Mouse (Mus musculus) neural tube, embryonic 15.5 days (tissue): ENCODE results near the gene Cacna1c. TPM values are rescaled to one million over a fixed set of nuclear protein-coding genes. Genes with fewer than 3 reads are reported as not detected.
A peak's percentile ranks its signal among the peaks of the same experiment; 100 is the strongest.

Experiments used
- ATAC-seq: fragments of 200-750 bp; cut with Nextera tagmentation; 2 replicates; pipeline ENCODE4 v1.8.0; 2017; ENCODE audit warnings: mild to moderate bottlenecking, moderate TSS enrichment, moderate library complexity; ENCODE audit not compliant: low FRiP score
- H3K27ac ChIP-seq: fragments of 300-500 bp; sonication (generic); replicated peaks from 2 replicates; pipeline ENCODE4 v1.5.1; 2015; ENCODE audit warnings: mild to moderate bottlenecking, inconsistent platforms
- H3K27me3 ChIP-seq: fragments of 300-500 bp; sonication (generic); replicated peaks from 2 replicates; pipeline ENCODE4 v1.6.1; 2015; ENCODE audit warnings: inconsistent platforms
- H3K36me3 ChIP-seq: fragments of 300-500 bp; sonication (generic); 2 replicates; pipeline ENCODE4 v1.6.1; 2015; ENCODE audit warnings: inconsistent platforms
- H3K4me1 ChIP-seq: fragments of 300-500 bp; sonication (generic); 2 replicates; pipeline ENCODE4 v1.6.1; 2015; ENCODE audit warnings: inconsistent platforms
- H3K4me2 ChIP-seq: fragments of 300-500 bp; sonication (generic); 2 replicates; pipeline ENCODE4 v1.6.1; 2015; ENCODE audit warnings: inconsistent platforms, mild to moderate bottlenecking, moderate library complexity
- H3K4me3 ChIP-seq: fragments of 300-500 bp; sonication (generic); replicated peaks from 2 replicates; pipeline ENCODE4 v1.5.1; 2015; ENCODE audit warnings: mild to moderate bottlenecking, inconsistent platforms
- H3K9ac ChIP-seq: fragments of 300-500 bp; sonication (generic); replicated peaks from 2 replicates; pipeline ENCODE4 v1.6.1; 2015; ENCODE audit warnings: mild to moderate bottlenecking, inconsistent platforms
- H3K9me3 ChIP-seq: fragments of 300-500 bp; sonication (generic); replicated peaks from 2 replicates; pipeline ENCODE4 v1.6.1; 2016; ENCODE audit warnings: inconsistent platforms
- WGBS: fragments of 180-500 bp; shearing (Covaris S2); methylation state at CpG from one replicate; pipeline ENCODE4 v1.1.7; 2015; ENCODE audit warnings: mixed read lengths; 5-methylcytosine and 5-hydroxymethylcytosine counted together
- polyA plus RNA-seq: library from polyadenylated mRNA; unstranded; fragments of >200 nt; fragmentation: Nextera tagmentation; extraction: Ambion mirVana; gene quantifications from 2 replicates; pipeline ENCODE4 v1.2.1, GENCODE M21; 2015

Gene Cacna1c
- polyA plus RNA-seq, 1 experiment from 2014 or later = 7.4 TPM

- no peak for ATAC-seq
- H3K36me3 ChIP-seq = no peaks in the 10 kb centered on the region
- no peak overlapping the region for H3K27ac ChIP-seq
- whole genome bisulfite sequencing = 82% methylated on average over 7 of the region's 7 CpGs
- H3K4me3 ChIP-seq = no peak overlapping the region
- H3K9me3 ChIP-seq = no peaks in the 10 kb centered on the region
- H3K9ac ChIP-seq = no peak overlapping the region
- H3K27me3 ChIP-seq = no peaks in the 10 kb centered on the region
- peaks cover 18% of the 10 kb centered on the region for H3K4me1 ChIP-seq
- no peak overlapping the region for H3K4me2 ChIP-seq
These were observed 150.7 kb downstream of the Cacna1c start for GRCm38 (mm10) chr6:119045498-119045897.

DNA sequence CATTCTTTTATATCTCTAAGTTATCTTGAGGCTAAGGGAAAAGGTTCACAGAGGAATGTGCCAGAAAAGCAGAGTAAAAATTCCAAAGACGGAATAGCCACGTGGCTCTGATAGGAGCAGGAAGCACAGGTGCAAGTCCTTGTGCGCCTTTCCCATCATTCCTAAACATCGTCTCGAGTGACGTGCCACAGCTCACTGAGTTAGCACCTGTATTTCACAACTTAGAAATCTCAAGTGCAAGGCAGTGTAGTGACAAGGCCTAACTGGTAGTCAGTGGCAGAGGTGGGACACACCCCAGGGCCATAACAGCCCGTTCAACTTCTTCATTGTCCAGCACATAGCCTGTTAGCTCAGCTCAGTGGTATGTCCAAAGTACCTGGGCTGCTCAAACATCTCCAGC lies 152.1 kb downstream of the Cacna1c start:
- Histone ChIP-seq H3K9me3 (no peaks in the 10 kb centered on the region), H3K27me3 (no peaks in the 10 kb centered on the region), H3K4me3 (no peak overlapping the region), H3K36me3 (no peaks in the 10 kb centered on the region), H3K4me2 (no peak overlapping the region), H3K27ac (no peak overlapping the region), H3K9ac (no peak overlapping the region), H3K4me1 (peaks cover 28% of the 10 kb centered on the region)
- ATAC-seq = no peak
- 84% methylated on average over 7 of the region's 7 CpGs for WGBS

- no peak overlapping the region for H3K27ac ChIP-seq
- H3K4me2 ChIP-seq = no peak overlapping the region
- no peaks in the 10 kb centered on the region for H3K27me3 ChIP-seq
- H3K4me1 ChIP-seq = peaks cover 33% of the 10 kb centered on the region
- 89% methylated on average over 3 of the region's 3 CpGs for WGBS
- no peak overlapping the region for H3K9ac ChIP-seq
- no peak for ATAC-seq
- no peak overlapping the region for H3K4me3 ChIP-seq
- no peaks in the 10 kb centered on the region for H3K36me3 ChIP-seq
- no peaks in the 10 kb centered on the region for H3K9me3 ChIP-seq
These were observed 153.4 kb downstream of the Cacna1c start for GRCm38 (mm10) chr6:119042803-119043202.

- no peaks in the 10 kb centered on the region for H3K36me3 ChIP-seq
- peaks cover 35% of the 10 kb centered on the region for H3K4me1 ChIP-seq
- H3K9ac ChIP-seq = no peak overlapping the region
- ATAC-seq = no peak
- no peaks in the 10 kb centered on the region for H3K9me3 ChIP-seq
- no peak overlapping the region for H3K4me3 ChIP-seq
- no peak overlapping the region for H3K27ac ChIP-seq
- WGBS = 67% methylated on average over 7 of the region's 7 CpGs
- H3K4me2 ChIP-seq = no peak overlapping the region
- no peaks in the 10 kb centered on the region for H3K27me3 ChIP-seq
These were observed 155.3 kb downstream of the Cacna1c start for GRCm38 (mm10) chr6:119040961-119041360.

DNA sequence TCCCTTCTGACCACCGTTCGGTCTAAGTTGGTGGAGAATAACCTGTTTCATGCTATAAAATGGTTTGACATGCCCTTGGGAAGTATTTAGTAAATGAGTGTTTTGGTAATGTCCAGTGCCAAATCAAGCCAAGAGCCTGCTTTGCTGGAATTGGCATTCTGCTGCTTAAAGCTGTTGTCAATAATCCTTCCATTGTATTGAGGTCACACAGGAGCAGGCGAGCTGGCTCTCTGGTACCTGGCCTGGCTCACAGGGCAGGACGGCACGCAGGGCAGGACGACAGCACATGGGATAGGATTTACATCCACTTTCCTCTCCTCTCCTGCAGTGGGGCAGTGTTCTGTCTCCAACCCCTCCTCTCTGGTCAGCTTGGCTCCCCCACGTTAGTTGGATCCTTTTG lies 156.4 kb downstream of the Cacna1c start:
- no peak overlapping the region for H3K4me2 ChIP-seq
- ATAC-seq = no peak
- H3K9ac ChIP-seq = no peak overlapping the region
- H3K36me3 ChIP-seq = no peaks in the 10 kb centered on the region
- no peak overlapping the region for H3K4me3 ChIP-seq
- H3K27ac ChIP-seq = no peak overlapping the region
- no peaks in the 10 kb centered on the region for H3K9me3 ChIP-seq
- 72% methylated on average over 7 of the region's 7 CpGs for WGBS
- H3K4me1 ChIP-seq = peaks cover 35% of the 10 kb centered on the region
- H3K27me3 ChIP-seq = no peaks in the 10 kb centered on the region

DNA sequence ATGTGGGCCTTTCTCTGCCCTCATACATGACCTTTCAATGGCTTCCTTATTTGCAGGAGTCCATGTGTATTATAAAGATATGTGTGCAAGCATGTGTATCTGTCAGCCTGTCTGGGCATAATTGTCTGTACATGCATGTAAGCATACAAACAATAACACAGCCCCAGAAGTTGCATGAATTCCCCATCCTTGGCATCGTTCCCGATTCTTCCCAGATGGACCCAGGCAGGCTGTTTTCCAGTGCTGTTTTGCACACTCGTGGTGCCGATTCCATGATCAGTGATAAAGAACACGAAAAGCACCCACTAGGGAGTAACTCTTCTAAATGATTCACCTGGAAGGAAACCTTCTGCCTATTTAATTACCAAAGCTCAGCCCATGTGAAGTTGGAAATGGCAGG lies 156.9 kb downstream of the Cacna1c start:
- Histone ChIP-seq H3K36me3 (no peaks in the 10 kb centered on the region), H3K9ac (no peak overlapping the region), H3K27me3 (no peaks in the 10 kb centered on the region), H3K27ac (no peak overlapping the region), H3K4me1 (peaks cover 35% of the 10 kb centered on the region), H3K4me2 (no peak overlapping the region), H3K9me3 (no peaks in the 10 kb centered on the region), H3K4me3 (no peak overlapping the region)
- 59% methylated on average over 5 of the region's 5 CpGs for WGBS
- ATAC-seq = no peak

DNA sequence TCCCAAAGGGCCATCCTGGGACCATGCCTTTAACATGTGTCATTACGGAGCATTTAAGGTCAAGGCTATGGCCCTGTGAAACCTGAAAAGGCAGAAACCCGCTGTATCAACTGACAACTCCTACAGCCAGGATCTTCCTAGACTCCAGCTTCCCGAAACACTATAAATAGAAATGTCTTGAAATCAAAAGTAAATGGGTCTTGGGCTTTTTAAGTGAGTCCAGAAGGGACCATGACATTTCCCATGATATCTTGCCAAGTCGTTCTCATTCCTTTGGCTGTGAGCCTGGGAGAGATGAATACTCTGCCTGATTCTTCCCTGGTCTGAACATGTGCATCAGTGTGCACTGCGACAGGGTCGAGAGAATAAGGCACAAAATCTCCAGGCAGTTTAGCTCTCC lies 158.4 kb downstream of the Cacna1c start:
- no peak overlapping the region for H3K4me3 ChIP-seq
- H3K9ac ChIP-seq = no peak overlapping the region
- no peaks in the 10 kb centered on the region for H3K36me3 ChIP-seq
- ATAC-seq = no peak
- peaks cover 35% of the 10 kb centered on the region for H3K4me1 ChIP-seq
- H3K27me3 ChIP-seq = no peaks in the 10 kb centered on the region
- 70% methylated on average over 6 of the region's 6 CpGs for WGBS
- no peak overlapping the region for H3K27ac ChIP-seq
- no peak overlapping the region for H3K4me2 ChIP-seq
- no peaks in the 10 kb centered on the region for H3K9me3 ChIP-seq

DNA sequence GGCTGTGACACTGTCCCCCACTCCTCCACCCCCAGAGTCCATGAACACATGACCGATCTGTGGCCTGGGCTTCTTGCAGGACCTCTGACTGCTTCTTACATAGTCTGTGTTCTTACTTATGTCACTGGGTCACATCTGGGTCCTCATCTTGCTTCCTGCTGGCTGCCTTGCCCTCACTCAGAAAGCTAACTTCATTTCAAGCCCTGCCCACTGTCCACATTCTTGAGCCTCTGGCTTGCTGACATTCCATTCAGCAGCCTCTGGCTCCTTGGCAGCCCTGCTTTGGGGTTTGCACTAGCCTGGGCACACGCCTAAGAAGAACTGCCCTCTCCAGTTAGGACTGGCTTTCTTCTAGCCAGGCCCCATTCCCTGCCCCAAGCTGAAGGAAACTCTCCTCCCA lies 159.2 kb downstream of the Cacna1c start:
- 82% methylated on average over 2 of the region's 2 CpGs for WGBS
- Histone ChIP-seq H3K4me3 (no peak overlapping the region), H3K9me3 (no peaks in the 10 kb centered on the region), H3K4me2 (no peak overlapping the region), H3K9ac (no peak overlapping the region), H3K27ac (no peak overlapping the region), H3K27me3 (no peaks in the 10 kb centered on the region), H3K4me1 (peaks cover 35% of the 10 kb centered on the region), H3K36me3 (no peaks in the 10 kb centered on the region)
- ATAC-seq = no peak

GRCm38 (mm10) chr6:119035361-119035760 lies 160.9 kb downstream of the Cacna1c start:
- no peak for ATAC-seq
- no peaks in the 10 kb centered on the region for H3K27me3 ChIP-seq
- WGBS = 89% methylated on average over 6 of the region's 6 CpGs
- no peaks in the 10 kb centered on the region for H3K9me3 ChIP-seq
- H3K36me3 ChIP-seq = no peaks in the 10 kb centered on the region
- H3K27ac ChIP-seq = no peak overlapping the region
- no peak overlapping the region for H3K4me2 ChIP-seq
- peaks cover 23% of the 10 kb centered on the region for H3K4me1 ChIP-seq
- no peak overlapping the region for H3K4me3 ChIP-seq
- no peak overlapping the region for H3K9ac ChIP-seq

DNA sequence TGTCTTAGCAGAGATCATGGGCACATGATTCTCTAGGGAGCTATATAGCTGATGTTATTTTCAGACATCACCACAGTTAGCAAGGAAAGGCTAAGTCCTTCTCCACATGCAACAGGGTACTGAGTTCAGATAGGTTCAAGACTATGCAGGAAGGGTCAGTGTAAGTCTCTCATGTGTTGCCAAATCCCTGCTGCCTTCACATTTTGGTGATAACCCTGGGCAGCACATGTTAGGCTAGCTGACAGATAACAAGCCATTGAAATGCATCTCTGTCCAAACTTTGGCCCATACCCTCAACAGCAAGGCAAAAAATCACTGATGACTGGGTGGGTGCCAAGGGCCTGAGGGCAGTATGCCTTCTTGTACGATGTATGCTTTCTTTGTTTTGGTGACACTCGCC lies 161.3 kb downstream of the Cacna1c start:
- H3K27ac ChIP-seq = no peak overlapping the region
- no peaks in the 10 kb centered on the region for H3K9me3 ChIP-seq
- WGBS = 82% methylated on average over 2 of the region's 2 CpGs
- H3K4me3 ChIP-seq = no peak overlapping the region
- no peak for ATAC-seq
- H3K9ac ChIP-seq = no peak overlapping the region
- no peaks in the 10 kb centered on the region for H3K36me3 ChIP-seq
- peaks cover 20% of the 10 kb centered on the region for H3K4me1 ChIP-seq
- H3K27me3 ChIP-seq = no peaks in the 10 kb centered on the region
- no peak overlapping the region for H3K4me2 ChIP-seq

GRCm38 (mm10) chr6:119027880-119028279 lies 168.3 kb downstream of the Cacna1c start:
- peaks cover 20% of the 10 kb centered on the region for H3K4me1 ChIP-seq
- no peaks in the 10 kb centered on the region for H3K27me3 ChIP-seq
- H3K9ac ChIP-seq = no peak overlapping the region
- H3K27ac ChIP-seq = peak overlapping the region; percentile 71
- H3K36me3 ChIP-seq = no peaks in the 10 kb centered on the region
- WGBS = 43% methylated on average over 6 of the region's 6 CpGs
- no peaks in the 10 kb centered on the region for H3K9me3 ChIP-seq
- H3K4me3 ChIP-seq = no peak overlapping the region
- no peak overlapping the region for H3K4me2 ChIP-seq
- ATAC-seq = peak; percentile 66; the same call in 1 of the 2 replicates

DNA sequence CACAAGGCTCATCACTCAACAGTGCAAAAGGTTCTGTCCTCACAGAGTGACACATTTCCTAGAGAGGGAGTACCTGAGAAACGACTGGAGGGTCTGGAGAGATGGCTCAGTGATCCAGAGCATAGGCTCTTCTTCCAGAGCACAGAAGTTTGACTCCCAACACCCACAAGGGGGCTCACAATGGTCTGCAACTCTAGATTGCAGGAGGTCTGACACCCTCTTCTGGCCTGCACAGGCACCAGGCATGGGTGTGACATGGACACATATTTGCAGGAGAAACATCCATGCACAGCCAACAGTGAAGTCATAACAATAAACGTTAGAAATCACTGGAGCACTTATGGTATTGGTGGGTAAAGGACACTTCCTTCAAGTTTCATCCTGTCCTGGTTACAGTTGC lies 173.4 kb downstream of the Cacna1c start:
- Histone ChIP-seq H3K9ac (no peak overlapping the region), H3K4me1 (peaks cover 28% of the 10 kb centered on the region), H3K4me3 (no peak overlapping the region), H3K4me2 (no peak overlapping the region), H3K36me3 (no peaks in the 10 kb centered on the region), H3K9me3 (no peaks in the 10 kb centered on the region), H3K27me3 (no peaks in the 10 kb centered on the region), H3K27ac (no peak overlapping the region)
- ATAC-seq = no peak
- WGBS = 67% methylated on average over 2 of the region's 2 CpGs

DNA sequence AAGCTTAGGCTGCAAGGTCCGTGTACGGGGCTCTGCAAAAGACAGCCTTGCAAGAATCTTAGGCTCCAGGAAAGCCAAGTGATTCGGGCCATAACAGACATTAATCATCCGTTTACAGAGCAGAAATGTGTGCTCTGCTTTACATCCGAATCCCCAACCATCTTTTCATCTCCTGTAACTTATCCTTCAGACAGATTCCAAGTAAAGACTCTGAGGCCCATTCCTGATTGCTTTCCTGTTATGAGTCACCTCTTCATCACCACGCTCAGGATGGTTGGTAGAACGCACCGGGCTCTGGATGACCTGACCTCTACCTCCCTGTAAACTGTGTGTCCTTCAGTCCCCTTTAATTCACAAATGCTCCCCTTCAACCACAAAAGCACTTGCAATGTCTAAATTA lies 175.0 kb downstream of the Cacna1c start:
- Histone ChIP-seq H3K4me3 (no peak overlapping the region), H3K27me3 (no peaks in the 10 kb centered on the region), H3K9ac (no peak overlapping the region), H3K4me1 (peaks cover 19% of the 10 kb centered on the region), H3K4me2 (no peak overlapping the region), H3K27ac (no peak overlapping the region), H3K36me3 (no peaks in the 10 kb centered on the region), H3K9me3 (no peaks in the 10 kb centered on the region)
- no peak for ATAC-seq
- WGBS = 64% methylated on average over 8 of the region's 8 CpGs
